Mouse (Mus musculus): ENCODE data around the gene 0610010K14Rik. TPM values are rescaled to one million over a fixed set of nuclear protein-coding genes. Genes with fewer than 3 reads are reported as not detected.

0610010K14Rik gene
- total RNA-seq, 2 experiments from 2014 or later, result 24.2 to 31.4 TPM

GRCm38 (mm10) chr11:70192157-70192556 lies 45.6 kb downstream of the 0610010K14Rik start:
- no peak for ATAC-seq (replicated peaks; ENCODE audit: low FRiP score, poor library complexity, severe bottlenecking)

GRCm38 (mm10) chr11:70191188-70191587 lies 46.5 kb downstream of the 0610010K14Rik start:
- ATAC-seq (replicated peaks; ENCODE audit: low FRiP score, poor library complexity, severe bottlenecking), result no peak

DNA sequence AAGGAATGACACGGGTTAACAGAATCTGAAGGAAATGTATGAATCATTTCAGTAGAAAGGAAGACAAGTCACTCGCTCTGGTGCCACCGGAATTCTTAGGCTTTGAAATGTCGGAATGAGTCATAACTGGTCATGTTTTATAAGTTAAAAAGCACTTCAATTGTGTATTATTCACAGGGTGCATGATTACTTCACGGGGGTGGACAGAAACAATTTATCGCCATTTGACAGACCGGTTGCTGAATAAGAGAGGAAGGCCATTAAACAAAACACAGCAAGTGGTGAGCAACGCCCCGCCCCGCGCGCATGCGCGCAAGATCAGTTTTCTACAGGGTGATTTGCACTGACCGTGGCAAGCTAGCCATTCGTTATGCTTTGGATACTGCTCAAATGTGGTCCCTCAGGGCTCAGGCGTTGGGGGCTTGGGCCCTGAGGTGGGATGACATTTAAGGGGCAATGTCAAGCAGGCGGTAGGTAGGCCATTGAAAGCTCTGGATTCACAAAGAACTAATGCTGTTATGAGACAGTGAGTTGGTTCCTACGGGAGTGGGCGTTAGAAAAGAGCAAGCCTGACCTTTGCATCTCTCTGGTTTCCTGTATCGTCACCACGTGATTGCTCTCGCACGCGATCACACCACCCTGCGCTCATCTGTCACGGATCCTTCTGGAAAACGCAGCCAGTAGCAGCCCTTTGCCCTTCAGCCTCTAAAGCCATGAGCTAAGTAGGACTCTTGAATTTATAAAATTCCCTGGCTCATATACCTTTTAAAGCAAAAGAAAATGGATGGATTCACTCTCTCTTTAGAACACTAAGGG lies 48.2 kb downstream of the 0610010K14Rik start:
- no peak for ATAC-seq (replicated peaks; ENCODE audit: low FRiP score, poor library complexity, severe bottlenecking)

Other genes starting within 250 kb of the 0610010K14Rik start
- gene Gabarap, start 246.8 kb downstream of the 0610010K14Rik start, total RNA-seq (2015; ENCODE audit: low replicate concordance), result 393 and 394 TPM in 2 replicates
- 161 and 239 TPM in 2 replicates for gene Gabarap, start 246.8 kb downstream of the 0610010K14Rik start, total RNA-seq (2017; ENCODE audit: low replicate concordance)
- gene Phf23, start 242.1 kb downstream of the 0610010K14Rik start, total RNA-seq (2015; ENCODE audit: low replicate concordance), result 18.7 and 21.4 TPM in 2 replicates
- 22.2 and 25.4 TPM in 2 replicates for gene Phf23, start 242.1 kb downstream of the 0610010K14Rik start, total RNA-seq (2017; ENCODE audit: low replicate concordance)
- 2.9 and 4.3 TPM in 2 replicates for gene Dvl2, start 237.3 kb downstream of the 0610010K14Rik start, total RNA-seq (2015; ENCODE audit: low replicate concordance)
- gene Dvl2, start 237.3 kb downstream of the 0610010K14Rik start, total RNA-seq (2017; ENCODE audit: low replicate concordance), result 0.30 and 2.4 TPM in 2 replicates
- 24.9 and 52.8 TPM in 2 replicates for gene Acadvl, start 222.5 kb downstream of the 0610010K14Rik start, total RNA-seq (2015; ENCODE audit: low replicate concordance)
- 20.7 and 23.4 TPM in 2 replicates for gene Acadvl, start 222.5 kb downstream of the 0610010K14Rik start, total RNA-seq (2017; ENCODE audit: low replicate concordance)
- gene Dlg4, start 221.0 kb downstream of the 0610010K14Rik start, total RNA-seq (2015; ENCODE audit: low replicate concordance), result not detected in 2 replicates
- gene Dlg4, start 221.0 kb downstream of the 0610010K14Rik start, total RNA-seq (2017; ENCODE audit: low replicate concordance), result 1.1 and 2.7 TPM in 2 replicates
- not detected in 2 replicates for gene Asgr1, start 183.8 kb downstream of the 0610010K14Rik start, total RNA-seq (2015; ENCODE audit: low replicate concordance)
- not detected in 2 replicates for gene Asgr1, start 183.8 kb downstream of the 0610010K14Rik start, total RNA-seq (2017; ENCODE audit: low replicate concordance)
- gene Asgr2, start 145.3 kb downstream of the 0610010K14Rik start, total RNA-seq (2015; ENCODE audit: low replicate concordance), result not detected in 2 replicates
- gene Asgr2, start 145.3 kb downstream of the 0610010K14Rik start, total RNA-seq (2017; ENCODE audit: low replicate concordance), result not detected in 2 replicates
- 4.2 and 5.0 TPM in 2 replicates for gene Mgl2, start 107.6 kb downstream of the 0610010K14Rik start, total RNA-seq (2015; ENCODE audit: low replicate concordance)
- 8.0 and 12.5 TPM in 2 replicates for gene Mgl2, start 107.6 kb downstream of the 0610010K14Rik start, total RNA-seq (2017; ENCODE audit: low replicate concordance)
- 1.3 and 11.2 TPM in 2 replicates for gene Clec10a, start 81.7 kb downstream of the 0610010K14Rik start, total RNA-seq (2015; ENCODE audit: low replicate concordance)
- 0.77 and 2.6 TPM in 2 replicates for gene Clec10a, start 81.7 kb downstream of the 0610010K14Rik start, total RNA-seq (2017; ENCODE audit: low replicate concordance)
- not detected in 2 replicates for gene Slc16a11, start 25.2 kb downstream of the 0610010K14Rik start, total RNA-seq (2015; ENCODE audit: low replicate concordance)
- not detected in 2 replicates for gene Slc16a11, start 25.2 kb downstream of the 0610010K14Rik start, total RNA-seq (2017; ENCODE audit: low replicate concordance)
- gene Slc16a13, start 16.9 kb downstream of the 0610010K14Rik start, total RNA-seq (2015; ENCODE audit: low replicate concordance), result 0.72 and 0.84 TPM in 2 replicates
- gene Slc16a13, start 16.9 kb downstream of the 0610010K14Rik start, total RNA-seq (2017; ENCODE audit: low replicate concordance), result 0.39 and 2.3 TPM in 2 replicates
- gene Bcl6b, start 8.1 kb downstream of the 0610010K14Rik start, total RNA-seq (2015; ENCODE audit: low replicate concordance), result 1.8 TPM in 1 of 2 replicates, not detected in the other
- gene Bcl6b, start 8.1 kb downstream of the 0610010K14Rik start, total RNA-seq (2017; ENCODE audit: low replicate concordance), result 0.61 and 2.3 TPM in 2 replicates
- gene Gm21988, start 1.9 kb upstream of the 0610010K14Rik start, total RNA-seq (2015; ENCODE audit: low replicate concordance), result not detected in 2 replicates
- 4.1 TPM in 1 of 2 replicates, not detected in the other for gene Gm21988, start 1.9 kb upstream of the 0610010K14Rik start, total RNA-seq (2017; ENCODE audit: low replicate concordance)
- 167 and 191 TPM in 2 replicates for gene Rnasek, start 1.9 kb upstream of the 0610010K14Rik start, total RNA-seq (2015; ENCODE audit: low replicate concordance)
- gene Rnasek, start 1.9 kb upstream of the 0610010K14Rik start, total RNA-seq (2017; ENCODE audit: low replicate concordance), result 21.3 and 24.1 TPM in 2 replicates
- gene Alox12, start 17.4 kb upstream of the 0610010K14Rik start, total RNA-seq (2015; ENCODE audit: low replicate concordance), result 1.7 TPM in 1 of 2 replicates, not detected in the other
- gene Alox12, start 17.4 kb upstream of the 0610010K14Rik start, total RNA-seq (2017; ENCODE audit: low replicate concordance), result 1.0 TPM in 1 of 2 replicates, not detected in the other
- gene Alox12e, start 84.7 kb upstream of the 0610010K14Rik start, total RNA-seq (2015; ENCODE audit: low replicate concordance), result 0.42 TPM in 1 of 2 replicates, not detected in the other
- gene Alox12e, start 84.7 kb upstream of the 0610010K14Rik start, total RNA-seq (2017; ENCODE audit: low replicate concordance), result not detected in 2 replicates
- 5.4 and 17.6 TPM in 2 replicates for gene Alox15, start 114.1 kb upstream of the 0610010K14Rik start, total RNA-seq (2015; ENCODE audit: low replicate concordance)
- gene Alox15, start 114.1 kb upstream of the 0610010K14Rik start, total RNA-seq (2017; ENCODE audit: low replicate concordance), result 3.6 and 5.7 TPM in 2 replicates
- 3.2 and 8.4 TPM in 2 replicates for gene Pelp1, start 172.1 kb upstream of the 0610010K14Rik start, total RNA-seq (2015; ENCODE audit: low replicate concordance)
- 3.1 and 3.8 TPM in 2 replicates for gene Pelp1, start 172.1 kb upstream of the 0610010K14Rik start, total RNA-seq (2017; ENCODE audit: low replicate concordance)
- gene Arrb2, start 194.7 kb upstream of the 0610010K14Rik start, total RNA-seq (2015; ENCODE audit: low replicate concordance), result 30.6 and 51.2 TPM in 2 replicates
- 27.9 and 33.4 TPM in 2 replicates for gene Arrb2, start 194.7 kb upstream of the 0610010K14Rik start, total RNA-seq (2017; ENCODE audit: low replicate concordance)
- 11.9 and 18.0 TPM in 2 replicates for gene Med11, start 214.0 kb upstream of the 0610010K14Rik start, total RNA-seq (2015; ENCODE audit: low replicate concordance)
- gene Med11, start 214.0 kb upstream of the 0610010K14Rik start, total RNA-seq (2017; ENCODE audit: low replicate concordance), result 6.4 and 31.5 TPM in 2 replicates
- not detected in 2 replicates for gene Zmynd15, start 221.5 kb upstream of the 0610010K14Rik start, total RNA-seq (2015; ENCODE audit: low replicate concordance)
- gene Zmynd15, start 221.5 kb upstream of the 0610010K14Rik start, total RNA-seq (2017; ENCODE audit: low replicate concordance), result not detected in 2 replicates
- gene Cxcl16, start 222.1 kb upstream of the 0610010K14Rik start, total RNA-seq (2015; ENCODE audit: low replicate concordance), result not detected in 2 replicates
- gene Cxcl16, start 222.1 kb upstream of the 0610010K14Rik start, total RNA-seq (2017; ENCODE audit: low replicate concordance), result not detected in 2 replicates